Mouse (Mus musculus): ENCODE data around the gene Jazf1.
A peak's percentile ranks its signal among the peaks of the same experiment; 100 is the strongest.

GRCm38 (mm10) chr6:52957730-52958129, 110.7 kb downstream of the Jazf1 start:
- peak; percentile 96 for TF ChIP-seq CTCF (IDR thresholded peaks at IDR 0.05; ENCODE audit: low read depth)
- no peak for TF ChIP-seq EP300 (IDR thresholded peaks at IDR 0.05; ENCODE audit: low read depth)

Measured in liver, postnatal 0 days (tissue).